ENCODE assay signal across 15 mouse cellular contexts in the genomic region with DNA sequence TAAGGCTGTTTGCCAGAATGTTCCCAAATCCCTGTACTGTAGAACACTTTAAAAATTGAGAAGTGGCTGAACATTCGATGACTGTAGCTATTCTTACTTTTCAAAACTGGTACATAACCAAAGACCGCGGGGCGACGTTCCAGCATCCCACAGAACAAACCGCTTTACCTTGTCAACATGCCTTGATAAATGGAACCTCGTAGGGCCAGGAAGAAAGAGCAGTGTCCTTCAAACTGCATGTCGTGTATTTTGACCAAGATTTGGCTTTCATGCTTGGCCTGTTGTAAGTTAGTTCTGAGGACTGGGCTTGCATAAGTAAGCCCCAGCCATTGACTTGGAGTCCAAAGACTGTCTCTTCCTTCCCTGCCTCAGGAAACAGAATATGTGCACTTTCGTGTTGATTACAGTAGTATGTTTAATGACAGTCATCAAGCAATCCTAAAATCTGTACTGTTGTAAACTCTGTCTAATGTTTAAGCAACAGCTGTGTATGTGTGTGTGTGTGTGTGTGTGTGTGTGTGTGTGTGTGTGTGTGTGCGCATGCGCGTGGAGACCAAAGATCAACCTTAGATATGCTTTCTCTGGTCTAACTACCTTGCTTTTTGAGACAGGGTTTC. TPM values are rescaled to one million over a fixed set of nuclear protein-coding genes. Genes with fewer than 3 reads are reported as not detected.
DNase-seq lines count a peak whose midpoint lies in the region; ATAC-seq and TF ChIP-seq lines count a peak whose summit lies in the region.
"Had no signal": no experiment of that assay in that cellular context is flagged by ENCODE, and none has a peak within 500 bp of the region (broad histone marks: within the 10 kb centered on the region; RNA-seq: fewer than 3 reads in every experiment).

No protein-coding gene starts in this region.

- H3K4me3 ChIP-seq in heart, embryonic 12.5 days = no peak overlapping the region
- H3K4me3 ChIP-seq in kidney, postnatal 0 days (replicated peaks; ENCODE audit: low read depth, low read length) = no peak overlapping the region
- no peak overlapping the region for H3K4me3 ChIP-seq in forebrain, postnatal 0 days (ENCODE audit: low read depth, low read length)
- H3K4me3 ChIP-seq: hindbrain, embryonic 10.5 days; midbrain, embryonic 13.5 days; stomach, embryonic 15.5 days had no signal

- H3K36me3 ChIP-seq in heart, embryonic 12.5 days = no peaks in the 10 kb centered on the region
- H3K36me3 ChIP-seq in kidney, postnatal 0 days (ENCODE audit: insufficient read depth, low read length) = no peaks in the 10 kb centered on the region
- H3K36me3 ChIP-seq in forebrain, postnatal 0 days (ENCODE audit: insufficient read depth) = no peaks in the 10 kb centered on the region
- H3K36me3 ChIP-seq: midbrain, embryonic 13.5 days; stomach, embryonic 15.5 days had no signal

- 76% methylated on average over 12 of the region's 12 CpGs for WGBS in heart, embryonic 12.5 days
- 67% methylated on average over 12 of the region's 12 CpGs for WGBS in kidney, postnatal 0 days
- WGBS in forebrain, postnatal 0 days = 57% methylated on average over 12 of the region's 12 CpGs

- no peak overlapping the region for H3K4me2 ChIP-seq in heart, embryonic 12.5 days
- no peak overlapping the region for H3K4me2 ChIP-seq in kidney, postnatal 0 days (ENCODE audit: low read length)
- no peak overlapping the region for H3K4me2 ChIP-seq in forebrain, postnatal 0 days (ENCODE audit: low read depth)
- H3K4me2 ChIP-seq: midbrain, embryonic 13.5 days; stomach, embryonic 15.5 days had no signal

- no peaks in the 10 kb centered on the region for H3K27me3 ChIP-seq in heart, embryonic 12.5 days (replicated peaks)
- H3K27me3 ChIP-seq in kidney, postnatal 0 days (ENCODE audit: insufficient read depth, low read length) = no peaks in the 10 kb centered on the region
- H3K27me3 ChIP-seq in forebrain, postnatal 0 days (ENCODE audit: insufficient read depth, low read length) = no peaks in the 10 kb centered on the region
- H3K27me3 ChIP-seq: midbrain, embryonic 13.5 days; stomach, embryonic 15.5 days had no signal

- peaks cover 60% of the 10 kb centered on the region for H3K4me1 ChIP-seq in heart, embryonic 12.5 days (replicated peaks)
- H3K4me1 ChIP-seq in kidney, postnatal 0 days (replicated peaks; ENCODE audit: insufficient read depth, low read length) = peaks cover 28% of the 10 kb centered on the region
- H3K4me1 ChIP-seq in forebrain, postnatal 0 days (ENCODE audit: insufficient read depth) = no peaks in the 10 kb centered on the region

- ATAC-seq in heart, embryonic 12.5 days (ENCODE audit: insufficient number of reproducible peaks, low FRiP score) = no peak
- ATAC-seq in kidney, postnatal 0 days (replicated peaks; ENCODE audit: low FRiP score, low read depth) = no peak
- no peak for ATAC-seq in forebrain, postnatal 0 days
- ATAC-seq: midbrain, embryonic 13.5 days had no signal

- no peaks in the 10 kb centered on the region for H3K9me3 ChIP-seq in heart, embryonic 12.5 days (replicated peaks)
- H3K9me3 ChIP-seq in kidney, postnatal 0 days (replicated peaks; ENCODE audit: low read length) = no peaks in the 10 kb centered on the region
- no peaks in the 10 kb centered on the region for H3K9me3 ChIP-seq in forebrain, postnatal 0 days (ENCODE audit: low read length)
- H3K9me3 ChIP-seq: hindbrain, embryonic 10.5 days; midbrain, embryonic 13.5 days; stomach, embryonic 15.5 days had no signal

- H3K27ac ChIP-seq in heart, embryonic 12.5 days (ENCODE audit: poor library complexity, severe bottlenecking) = no peak overlapping the region; the same call in 1 of the 2 replicates
- H3K27ac ChIP-seq in kidney, postnatal 0 days = peak overlapping the region; percentile 62; the same call in 1 of the 2 replicates
- H3K27ac ChIP-seq in forebrain, postnatal 0 days (ENCODE audit: low read depth, low read length) = no peak overlapping the region
- H3K27ac ChIP-seq: midbrain, embryonic 13.5 days had no signal

- DNase-seq in heart, adult 11 months = peak; percentile 73
- DNase-seq in kidney, postnatal 0 days (ENCODE audit: low spot score) = no peak
- DNase-seq in kidney, adult 11 months = no peak
- peak; percentile 29 for DNase-seq in NIH3T3 (ENCODE audit: low read depth)
- DNase-seq in fibroblast of lung, adult 2 months (ENCODE audit: low read depth) = peak; percentile 88
- DNase-seq in forebrain, postnatal 0 days = no peak
- DNase-seq in cerebellum, postnatal 4 days (ENCODE audit: low spot score in 2 of 2) = no peak
- DNase-seq: B cell, adult 2 months; cerebellum, postnatal 36 days; right cerebral cortex, postnatal 4 days; thymus, postnatal 4 days had no signal

- no peak overlapping the region for H3K9ac ChIP-seq in heart, embryonic 12.5 days
- no peak overlapping the region for H3K9ac ChIP-seq in kidney, postnatal 0 days (ENCODE audit: low read depth, low read length)
- no peak overlapping the region for H3K9ac ChIP-seq in forebrain, postnatal 0 days
- H3K9ac ChIP-seq: midbrain, embryonic 13.5 days; stomach, embryonic 15.5 days had no signal

- TF ChIP-seq CTCF in kidney, postnatal 0 days (IDR thresholded peaks at IDR 0.05; ENCODE audit: low read depth) = no peak
- TF ChIP-seq CTCF in forebrain, postnatal 0 days (IDR thresholded peaks at IDR 0.05; ENCODE audit: low read depth) = no peak

RNA-seq across cellular contexts. Expression of a gene that starts 14.4 kb away (rescaled TPM):
- 7.8 and 9.7 TPM in 2 replicates for polyA plus RNA-seq in heart, embryonic 12.5 days (2016; fragmentation: Nextera tagmentation; extraction: Ambion mirVana)
- 21.9 and 24.2 TPM in 2 replicates for polyA plus RNA-seq in kidney, postnatal 0 days (2015; fragmentation: Nextera tagmentation; extraction: Ambion mirVana)
- total RNA-seq in forebrain, postnatal 0 days (2014; rRNA removed) = 7.8 and 7.9 TPM in 2 replicates
- polyA plus RNA-seq in forebrain, postnatal 0 days (2015; fragmentation: Nextera tagmentation; extraction: Ambion mirVana) = 1.9 and 4.6 TPM in 2 replicates

Comparison
In these comparisons a context has a peak if more than half of its experiments do, and no peak if none do; other contexts are left out.
1. DNase-seq: peak in heart, adult 11 months (single experiment), NIH3T3 (single experiment) and fibroblast of lung, adult 2 months (single experiment); none in kidney, postnatal 0 days (single experiment), kidney, adult 11 months (single experiment), forebrain, postnatal 0 days (single experiment) and cerebellum, postnatal 4 days (0 of 2).